Mouse (Mus musculus) gastrocnemius, postnatal 4 days (tissue): ENCODE results near the gene Rcsd1. TPM values are rescaled to one million over a fixed set of nuclear protein-coding genes. Genes with fewer than 3 reads are reported as not detected.
A peak's percentile ranks its signal among the peaks of the same experiment; 100 is the strongest.

ENCODE experiments used
- DNase-seq, 2 experiments: peaks; one replicate each; pipeline ENCODE4 v3.0.0; 2021 to 2022; ENCODE audit warnings: low spot score in 2 of 2, mixed read lengths in 2 of 2
- total RNA-seq, 2 experiments: library from RNA; stranded (reverse); gene quantifications; 2 replicates each; pipeline ENCODE4 v1.2.3; 2021

The Rcsd1 gene
- total RNA-seq, 2 experiments from 2014 or later: 108 to 126 TPM

DNA sequence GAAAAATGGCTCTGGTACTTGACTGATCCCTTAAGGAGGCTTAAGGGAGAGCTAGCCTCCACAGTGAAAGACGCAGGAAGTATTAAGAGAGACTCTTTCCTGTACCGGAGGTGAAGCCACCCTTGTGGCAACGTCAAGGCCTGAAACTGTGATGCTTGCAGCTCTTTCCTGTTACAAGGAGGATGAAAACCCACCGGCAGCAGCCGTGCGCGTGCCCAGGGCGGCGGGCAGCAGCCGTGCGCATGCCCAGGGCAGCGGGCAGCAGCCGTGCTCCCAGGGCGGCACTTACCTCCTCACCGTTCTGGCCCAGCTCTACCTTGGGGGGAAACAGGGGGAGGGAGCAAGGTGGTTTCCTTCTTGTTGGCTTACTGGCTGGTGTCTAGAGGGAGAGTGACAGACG is 46.3 kb downstream of the Rcsd1 start:
- DNase-seq: no peak

DNA sequence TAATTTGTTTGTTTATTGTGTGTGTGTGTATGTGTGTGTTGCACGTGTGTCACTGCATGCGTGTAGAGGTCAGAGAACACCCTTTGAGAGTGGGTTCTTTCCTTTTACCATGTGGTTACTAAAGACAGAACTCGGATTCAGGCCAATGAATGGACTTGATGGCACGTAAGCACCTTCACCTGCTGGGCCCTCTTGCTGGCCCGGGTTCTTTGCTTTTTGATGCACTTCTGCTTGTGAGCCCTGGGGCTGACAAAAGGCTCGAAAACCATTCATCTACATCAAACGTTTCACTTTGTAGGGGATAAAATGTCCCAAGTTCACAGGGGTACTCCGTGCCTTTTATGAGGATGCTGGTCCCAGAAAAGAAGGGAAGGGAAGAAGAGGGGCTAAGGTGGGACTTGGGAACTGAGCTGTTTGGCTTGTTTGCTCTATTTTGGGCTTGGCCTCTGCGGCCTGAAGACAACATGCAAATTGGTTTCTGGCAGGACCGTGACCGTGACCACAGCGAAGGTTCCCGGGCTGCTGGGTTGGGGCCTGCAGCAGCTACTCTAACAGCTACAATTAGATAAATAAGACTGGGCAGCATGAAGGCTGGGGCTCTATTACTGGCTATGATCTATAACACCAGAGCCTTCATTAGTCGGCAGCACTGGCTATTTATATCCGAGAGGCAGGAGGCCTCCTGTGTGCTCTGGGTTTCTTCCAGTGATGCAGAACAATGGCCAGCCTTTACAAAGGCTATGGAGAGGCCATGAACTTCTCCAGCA is 46.9 kb downstream of the Rcsd1 start:
- DNase-seq: no peak

DNA sequence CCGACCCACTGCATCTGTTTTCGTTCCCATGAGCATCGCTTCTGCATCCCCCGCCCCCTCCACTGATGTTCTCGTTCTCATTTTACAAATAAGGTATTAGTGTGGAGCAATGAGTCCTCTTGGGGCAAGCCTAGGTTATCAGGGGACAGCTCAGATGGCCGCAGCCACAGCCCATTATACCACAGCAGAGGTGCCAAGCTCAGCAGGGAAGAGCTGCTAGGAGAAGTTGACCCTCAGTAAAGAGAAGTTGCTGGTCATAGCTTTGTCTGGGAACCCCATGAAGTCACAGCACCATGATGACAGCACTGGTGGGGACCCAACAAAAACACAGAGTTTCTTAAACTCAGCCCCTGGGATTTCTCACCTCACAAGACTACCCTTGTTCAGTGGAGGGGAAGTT is 47.8 kb downstream of the Rcsd1 start:
- DNase-seq: no peak

DNA sequence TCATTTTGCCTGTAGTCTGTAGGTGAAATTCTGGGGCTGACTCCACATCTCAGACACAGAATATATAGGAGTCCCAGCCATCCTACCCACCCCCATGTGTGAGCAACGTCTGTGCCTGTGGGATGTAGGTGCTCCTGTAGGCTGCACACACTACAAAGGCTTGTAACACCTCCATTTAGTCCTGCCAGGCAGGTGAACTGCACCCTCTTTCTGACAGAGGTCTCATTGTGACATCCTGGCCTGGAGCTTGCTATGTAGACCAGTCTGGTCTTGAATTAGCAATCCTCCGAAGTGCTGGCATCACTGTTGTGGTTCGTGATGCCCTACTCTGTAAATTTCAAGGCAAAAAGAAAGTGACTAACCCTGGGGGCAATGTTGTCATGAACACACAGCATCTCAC is 48.4 kb downstream of the Rcsd1 start:
- DNase-seq: no peak

DNA sequence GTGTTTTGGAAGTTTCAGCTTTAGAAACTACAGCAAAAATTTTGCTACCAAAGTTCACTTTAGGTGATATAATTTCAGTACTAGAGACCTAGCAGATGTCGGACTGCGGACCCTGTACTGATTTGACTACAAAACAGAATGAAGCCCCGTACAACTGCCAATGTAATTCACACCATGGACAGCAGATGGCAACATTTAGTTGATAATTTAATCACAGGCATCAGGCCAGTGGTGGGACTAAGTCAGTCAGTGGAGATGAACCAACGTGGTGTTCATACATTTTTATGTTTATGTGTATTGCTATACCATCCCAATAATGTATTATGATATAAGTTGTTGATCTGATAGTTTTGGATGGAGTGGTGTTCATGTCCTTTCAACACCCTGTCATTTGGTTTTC is 48.8 kb downstream of the Rcsd1 start:
- peak in 1 of 2 experiments; percentile 54 for DNase-seq

DNA sequence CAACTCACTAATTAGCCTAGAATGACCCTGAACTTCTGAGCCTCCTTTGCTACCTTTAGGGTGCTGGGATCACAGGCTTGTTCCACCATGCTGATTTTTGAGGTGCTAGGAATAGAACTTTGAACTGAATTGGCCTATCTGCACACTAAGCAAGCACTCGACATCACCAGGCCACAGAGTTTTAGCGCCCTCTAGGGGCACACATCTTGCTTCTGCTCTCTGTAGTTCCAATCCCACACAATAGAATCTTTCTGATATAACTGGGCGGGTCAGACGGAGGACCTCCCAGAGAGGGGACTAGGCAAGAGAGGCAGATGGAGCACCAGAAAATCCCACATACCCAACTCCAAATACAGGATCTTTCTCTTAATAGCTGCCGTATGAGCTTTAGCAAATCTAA is 51.0 kb downstream of the Rcsd1 start:
- peak; percentile 45 to 65 for DNase-seq

DNA sequence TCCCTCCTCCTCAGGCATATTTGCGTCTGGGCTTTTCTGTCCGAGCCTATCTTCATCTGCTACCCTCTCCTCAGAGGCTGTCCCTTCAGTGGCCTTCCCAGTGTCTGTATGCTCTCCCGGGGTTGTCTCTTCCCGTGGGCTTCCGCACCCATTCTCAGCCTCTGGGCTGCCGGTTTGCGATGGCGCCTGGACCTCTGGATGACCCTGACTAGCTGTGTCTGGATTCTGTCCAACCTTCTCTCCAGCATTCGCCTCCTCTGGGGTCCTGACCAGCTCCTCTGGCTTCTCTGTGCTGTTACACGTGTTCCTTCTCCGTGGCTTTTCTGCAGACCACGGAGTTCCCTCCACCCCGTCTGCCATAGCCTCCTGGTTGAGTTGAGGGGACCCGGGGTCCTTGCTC is 54.1 kb downstream of the Rcsd1 start:
- DNase-seq: no peak

DNA sequence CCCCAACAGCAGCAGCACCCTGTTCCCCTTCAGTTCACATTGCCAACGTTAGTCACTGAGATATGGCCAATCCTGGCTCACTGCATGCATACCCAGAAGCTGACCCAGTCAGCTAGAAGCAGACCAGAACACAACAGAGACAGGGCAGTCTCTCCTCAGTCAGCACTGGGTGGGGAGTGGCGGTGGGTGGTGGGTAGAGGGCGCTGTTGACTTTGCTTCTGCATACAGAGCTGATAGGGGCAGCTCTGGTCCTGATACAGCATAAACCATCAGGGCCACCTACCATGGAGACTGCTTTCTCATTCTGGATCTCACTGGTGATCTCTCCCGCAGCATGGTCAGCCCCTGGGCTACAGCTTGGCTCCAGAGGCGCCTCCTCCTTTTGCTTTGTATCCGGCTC is 54.5 kb downstream of the Rcsd1 start:
- DNase-seq: no peak

DNA sequence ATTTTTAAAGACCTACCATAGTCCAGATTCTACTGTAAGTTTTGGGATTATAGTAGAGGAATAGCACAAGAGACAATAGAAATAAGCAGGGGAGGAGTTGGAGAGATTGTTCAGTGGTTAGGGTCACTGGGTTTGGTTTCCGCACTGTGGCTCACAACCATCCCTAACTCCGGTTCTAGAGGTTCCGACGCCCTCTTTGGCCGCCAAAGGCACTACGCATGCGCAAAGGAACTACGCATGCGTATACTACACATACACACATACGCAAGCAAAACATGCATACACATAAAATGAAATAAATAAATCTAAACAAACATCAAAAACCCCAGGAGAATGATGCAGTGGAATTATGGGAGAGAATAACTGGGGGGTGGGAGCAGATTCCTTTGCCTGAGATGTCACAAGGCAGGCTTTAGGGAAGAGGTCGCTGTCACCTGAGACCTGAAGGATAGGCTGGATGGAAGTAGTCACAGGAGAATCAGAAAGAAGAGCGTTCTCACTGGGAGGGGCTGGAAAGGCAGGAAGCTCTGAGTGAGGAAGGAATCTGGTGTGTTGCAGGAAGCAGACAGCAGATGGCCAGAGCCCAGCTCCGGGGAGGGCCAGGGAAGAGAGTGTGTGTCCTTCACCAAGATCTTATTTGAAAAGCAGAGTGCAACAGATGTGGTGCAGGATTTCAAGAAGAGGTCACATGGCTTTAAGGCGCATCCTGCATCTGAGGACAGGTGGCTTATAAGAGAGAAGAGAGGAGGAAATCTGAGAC is 56.3 kb downstream of the Rcsd1 start:
- DNase-seq: no peak

DNA sequence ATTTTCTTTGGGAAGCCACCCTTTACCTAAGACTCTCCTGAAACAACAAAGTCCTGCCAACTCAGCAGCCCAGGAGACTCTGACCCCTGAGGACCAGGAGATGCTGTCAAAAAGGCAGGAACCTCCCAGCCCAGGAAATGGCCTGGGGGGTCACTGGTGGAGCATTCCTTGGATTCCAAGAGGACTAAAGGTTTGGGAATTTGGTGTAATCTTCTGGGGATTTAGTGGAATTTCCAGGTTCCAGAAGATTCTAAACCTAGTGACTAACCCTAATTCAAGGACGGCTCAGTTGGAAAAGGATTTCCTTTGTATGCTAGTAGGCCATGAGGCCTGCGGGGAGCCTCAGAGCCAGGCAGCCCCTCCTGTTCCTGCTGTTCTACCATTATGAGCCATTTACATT is 57.0 kb downstream of the Rcsd1 start:
- no peak for DNase-seq

DNA sequence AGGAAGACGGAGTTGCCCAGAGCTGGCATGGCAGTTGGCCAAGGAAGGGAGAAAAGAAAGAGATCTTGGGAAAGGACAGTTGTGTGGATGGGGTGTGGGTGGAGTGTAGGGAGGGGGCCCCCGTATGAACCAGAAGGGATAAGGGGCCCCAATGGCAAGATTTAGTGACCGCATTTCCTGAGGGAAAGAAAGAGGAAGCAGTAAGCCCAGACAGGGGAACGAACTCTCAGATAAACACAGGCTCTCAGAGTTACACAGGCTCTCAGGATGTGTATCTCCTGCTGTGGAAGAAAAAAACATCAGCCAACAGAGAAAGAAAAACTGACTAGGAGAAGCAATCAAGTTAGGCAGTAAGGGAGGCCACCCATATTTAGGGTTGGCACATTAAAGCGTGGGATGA is 58.4 kb downstream of the Rcsd1 start:
- DNase-seq: no peak

DNA sequence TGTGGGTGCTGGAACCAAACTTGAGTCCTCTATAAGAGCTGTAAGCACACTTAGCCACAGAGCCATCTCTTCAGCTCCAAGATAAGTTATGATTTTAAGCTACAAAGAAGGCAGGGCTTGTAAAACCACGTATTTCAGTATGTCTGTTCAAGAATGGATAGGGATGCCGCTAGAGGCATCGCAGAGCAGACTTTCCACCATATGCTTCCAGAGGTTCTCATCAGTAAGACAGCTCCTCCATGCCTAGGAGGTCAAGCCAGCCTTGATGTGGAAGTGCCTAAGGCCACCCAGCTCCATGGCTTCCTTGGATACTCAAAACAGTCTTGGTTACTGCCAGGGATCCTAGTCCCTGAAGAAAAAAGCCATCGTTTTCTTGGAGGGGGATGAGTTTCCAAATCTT is 64.5 kb downstream of the Rcsd1 start:
- DNase-seq: no peak

DNA sequence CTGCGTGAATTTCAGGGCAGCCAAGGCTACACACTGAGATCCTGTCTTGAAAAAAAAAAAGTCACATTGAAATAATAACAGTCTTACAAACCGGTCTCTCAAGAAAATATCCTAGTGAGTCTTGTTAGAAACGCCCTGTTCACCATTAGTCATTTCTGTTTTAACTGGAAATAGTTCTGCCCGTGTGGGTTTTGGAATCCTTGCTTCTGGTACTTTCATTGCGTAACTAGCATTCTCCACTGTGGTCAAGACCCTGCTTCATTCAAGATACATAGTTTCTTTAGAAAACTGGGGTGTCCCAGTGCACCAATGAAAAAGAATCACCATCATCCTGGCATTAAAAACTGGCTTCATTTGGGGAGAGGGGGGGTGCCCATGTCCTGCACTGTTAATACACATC is 65.8 kb downstream of the Rcsd1 start:
- DNase-seq: no peak

DNA sequence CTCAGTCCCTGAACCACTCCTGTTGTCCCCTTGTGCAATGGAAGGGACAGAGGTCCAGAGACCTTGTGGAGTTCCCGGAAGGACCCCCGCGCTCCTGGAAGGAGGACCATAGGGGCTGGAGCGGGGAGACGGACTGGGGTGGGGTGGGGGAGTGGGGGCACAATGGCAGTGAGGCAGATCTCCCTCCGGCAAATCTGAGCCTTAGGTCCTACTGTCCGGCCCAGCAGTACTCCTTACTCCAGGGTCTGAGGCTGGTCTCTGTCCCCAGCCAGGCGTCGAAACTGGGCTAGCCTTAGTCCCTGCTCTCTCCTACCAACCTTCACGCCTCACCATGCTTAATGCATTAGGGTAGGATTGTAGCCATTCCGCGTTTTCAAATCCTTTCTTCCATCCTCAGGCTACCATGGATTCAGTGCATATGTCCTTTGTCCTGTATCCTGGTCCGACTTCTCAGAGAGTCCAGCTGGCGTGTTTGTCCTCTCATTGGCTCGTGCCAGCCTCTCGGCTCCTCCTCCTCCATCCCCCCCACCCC is 66.7 kb downstream of the Rcsd1 start:
- DNase-seq: peak in 1 of 2 experiments; percentile 58

DNA sequence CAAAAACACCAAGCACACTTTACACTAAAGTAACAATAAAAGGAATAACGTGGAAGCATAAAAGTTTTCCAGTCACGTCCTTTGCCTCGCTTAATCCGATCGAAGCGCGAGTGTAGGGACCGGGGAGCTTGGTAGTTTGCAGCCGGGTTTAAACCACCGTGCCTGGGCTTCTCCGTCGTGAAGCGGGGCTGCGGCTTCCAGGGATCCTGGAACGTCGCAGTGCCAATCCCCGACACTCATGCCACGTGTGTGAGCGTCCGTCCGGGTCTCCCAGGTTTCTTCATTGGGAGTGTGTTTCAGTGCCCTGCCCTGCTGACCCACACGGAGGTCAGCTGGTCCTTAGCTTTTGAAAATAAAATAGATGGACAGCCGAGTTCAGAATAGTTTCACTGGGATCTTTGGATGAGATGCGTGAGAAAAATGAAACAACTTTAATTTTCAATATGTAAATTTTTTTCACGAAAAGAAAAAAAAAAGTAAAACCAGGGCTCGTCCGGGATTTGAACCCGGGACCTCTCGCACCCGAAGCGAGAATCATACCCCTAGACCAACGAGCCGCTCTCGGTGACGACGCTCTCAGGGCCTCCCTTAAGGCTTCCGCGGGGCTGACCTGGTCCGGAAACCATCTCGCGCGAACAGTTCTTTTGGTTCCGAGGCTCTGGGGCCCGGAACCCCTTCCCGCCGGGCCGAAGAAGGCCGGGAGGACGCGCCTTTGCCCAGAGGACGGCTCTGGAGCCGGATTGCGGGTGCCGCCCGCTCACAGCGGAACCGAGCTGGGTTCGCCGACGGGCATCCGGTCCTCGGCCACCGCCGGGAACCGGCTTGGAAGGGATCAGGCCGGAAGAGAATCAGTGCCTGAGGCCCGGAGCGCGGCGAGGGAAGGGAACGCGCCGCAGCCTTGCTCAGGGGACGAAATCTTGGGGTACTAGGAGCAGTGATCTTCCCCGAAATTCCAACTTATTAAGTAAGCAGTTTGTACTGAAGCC is 67.5 kb downstream of the Rcsd1 start:
- DNase-seq: peak; percentile 87 to 90

DNA sequence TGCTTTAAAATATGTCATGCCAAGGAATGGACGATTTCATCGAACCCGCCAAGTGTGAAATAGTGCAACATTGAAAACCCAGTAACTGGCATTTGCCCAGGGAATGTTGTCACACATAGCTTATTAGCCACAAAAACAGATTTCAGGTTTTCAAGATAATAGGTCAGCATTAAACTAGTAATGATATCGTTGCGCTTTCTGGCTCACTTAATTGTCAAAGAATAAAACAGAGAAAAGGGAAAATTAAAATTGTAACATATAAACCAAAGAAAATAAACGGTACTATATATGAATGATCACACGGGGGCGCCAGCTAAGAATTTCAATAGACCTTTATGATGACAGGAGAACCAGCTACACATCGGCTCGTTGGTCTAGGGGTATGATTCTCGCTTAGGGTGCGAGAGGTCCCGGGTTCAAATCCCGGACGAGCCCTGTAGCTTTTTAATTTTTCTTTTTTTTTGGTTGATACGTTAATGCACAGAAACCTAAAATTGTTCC is 68.2 kb downstream of the Rcsd1 start:
- DNase-seq: peak in 1 of 2 experiments; percentile 63

DNA sequence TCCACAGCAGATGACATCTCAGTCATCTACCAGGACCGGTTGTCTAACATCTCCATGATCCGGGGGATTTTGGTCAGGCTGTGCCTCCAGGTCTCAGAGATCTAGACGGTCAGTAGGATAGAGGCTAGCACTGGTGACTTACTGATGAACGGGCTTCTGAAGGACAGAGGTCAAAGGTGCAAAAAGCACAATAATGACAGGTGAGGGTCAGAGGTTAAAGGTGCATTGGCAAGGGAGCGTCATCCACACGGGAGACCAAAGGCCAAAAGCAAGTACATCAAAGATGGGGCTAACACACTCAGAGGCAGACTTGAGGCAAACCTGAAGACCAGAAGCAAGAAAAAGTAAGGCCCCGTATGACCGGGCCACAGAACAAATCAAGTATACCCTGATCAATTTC is 73.3 kb downstream of the Rcsd1 start:
- no peak for DNase-seq

DNA sequence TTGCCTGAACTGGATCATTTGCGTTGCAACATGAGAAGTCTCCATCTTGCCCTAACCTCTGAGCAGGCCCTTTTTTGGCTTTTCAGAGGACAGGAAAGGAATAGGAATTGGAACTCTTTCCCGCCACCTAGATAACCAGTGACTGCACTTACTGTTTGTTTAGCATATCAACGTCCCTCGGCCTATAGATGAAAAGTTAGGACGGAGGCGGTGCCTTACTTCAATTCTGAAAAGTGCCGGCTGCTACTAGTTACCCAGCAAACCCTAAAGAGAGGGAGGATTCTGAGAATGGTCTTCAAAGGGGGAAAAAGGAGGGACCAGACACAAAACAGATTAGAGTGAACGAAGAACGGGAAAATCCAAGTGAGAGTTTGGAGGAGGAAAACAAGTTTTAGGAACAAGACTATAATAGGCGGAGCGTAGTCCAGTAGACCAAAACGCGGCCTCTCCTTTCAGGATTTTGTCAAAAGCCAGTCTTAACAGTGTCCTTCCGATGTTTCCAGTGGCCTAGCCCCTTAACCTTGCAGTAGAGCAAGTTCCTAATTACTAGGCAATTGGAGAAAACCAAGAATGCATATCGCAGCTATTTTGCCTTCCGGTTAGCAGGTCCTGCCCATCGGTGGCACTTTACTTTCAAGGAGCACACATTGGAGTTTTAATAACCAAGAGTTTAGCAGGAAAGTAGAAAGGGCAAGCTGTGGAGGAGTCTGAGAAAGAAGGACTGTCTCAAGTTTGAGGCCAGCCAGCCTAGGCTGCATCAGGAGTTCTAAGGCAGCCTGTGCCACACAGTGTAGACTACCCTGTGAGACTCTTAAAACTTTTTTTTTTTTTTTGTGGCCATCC is 74.3 kb downstream of the Rcsd1 start:
- DNase-seq: no peak

DNA sequence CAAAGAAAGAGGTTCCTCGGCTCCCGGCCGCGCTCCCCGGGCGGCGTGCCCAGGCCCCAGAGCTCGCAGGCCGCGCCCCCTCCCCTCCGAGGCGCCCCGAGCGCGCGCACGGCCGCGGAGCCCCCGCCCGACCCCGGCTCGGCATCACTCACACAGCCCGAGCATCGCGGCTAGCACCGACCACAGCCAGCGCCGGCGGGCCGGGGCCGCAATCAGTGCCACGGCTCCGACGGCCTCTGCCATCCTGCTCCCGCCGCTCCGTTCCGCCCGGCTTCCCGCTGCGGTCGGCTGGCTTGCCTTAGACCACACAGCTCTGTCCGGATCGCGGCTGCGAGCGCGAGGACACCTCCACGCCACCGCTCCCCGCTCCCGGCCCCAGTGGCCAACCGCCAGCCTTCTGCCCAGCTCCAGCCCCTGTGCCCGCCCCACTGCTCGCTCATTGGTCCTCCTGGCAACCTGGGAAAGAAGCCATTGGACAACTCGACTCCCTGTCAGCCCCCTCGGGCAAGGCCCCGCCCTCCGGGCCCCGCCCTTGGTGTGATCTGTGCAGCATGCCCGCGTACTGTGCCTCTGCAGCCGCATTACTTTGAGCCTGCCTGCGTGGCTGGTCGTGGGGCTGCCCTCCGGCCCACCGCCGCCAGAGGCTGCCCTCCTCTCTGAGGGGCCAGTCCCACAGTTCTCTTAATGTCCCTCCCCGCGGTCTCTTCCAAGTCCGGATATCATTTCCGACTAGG is 75.2 kb downstream of the Rcsd1 start, which contains the start of gene Mpzl1:
Gene Mpzl1 (minus strand): TSS at position 388 of the 734 bp plus-strand sequence.
- peak; percentile 98 to 99 for DNase-seq
